Mouse (Mus musculus) embryonic facial prominence, embryonic 12.5 days (tissue): Measurements from ENCODE around the gene Nxpe5. TPM values are rescaled to one million over a fixed set of nuclear protein-coding genes. Genes with fewer than 3 reads are reported as not detected.

ENCODE experiments used
- ATAC-seq: fragments of 200-750 bp; cut with Nextera tagmentation; 2 replicates; pipeline ENCODE4 v1.8.0; 2017; ENCODE audit not compliant: insufficient number of reproducible peaks, insufficient read depth, low FRiP score, low TSS enrichment
- H3K27ac ChIP-seq: fragments of 300-500 bp; sonication (generic); 2 replicates; pipeline ENCODE4 v1.5.1; 2016; ENCODE audit warnings: mild to moderate bottlenecking
- H3K27me3 ChIP-seq: fragments of 300-500 bp; sonication (generic); 2 replicates; pipeline ENCODE4 v1.6.1; 2016; ENCODE audit warnings: mild to moderate bottlenecking, moderate library complexity
- H3K36me3 ChIP-seq: fragments of 300-500 bp; sonication (generic); 2 replicates; pipeline ENCODE4 v1.6.1; 2016; ENCODE audit warnings: mild to moderate bottlenecking
- H3K4me1 ChIP-seq: fragments of 300-500 bp; sonication (generic); 2 replicates; pipeline ENCODE4 v1.6.1; 2016
- H3K4me2 ChIP-seq: fragments of 300-500 bp; sonication (generic); replicated peaks from 2 replicates; pipeline ENCODE4 v1.6.1; 2016; ENCODE audit warnings: mild to moderate bottlenecking, moderate library complexity
- H3K4me3 ChIP-seq: fragments of 300-500 bp; sonication (generic); 2 replicates; pipeline ENCODE4 v1.5.1; 2016; ENCODE audit warnings: mild to moderate bottlenecking
- H3K9ac ChIP-seq: fragments of 300-500 bp; sonication (generic); 2 replicates; pipeline ENCODE4 v1.6.1; 2016; ENCODE audit warnings: mild to moderate bottlenecking, moderate library complexity
- H3K9me3 ChIP-seq: fragments of 300-500 bp; sonication (generic); 2 replicates; pipeline ENCODE4 v1.6.1; 2016; ENCODE audit warnings: mild to moderate bottlenecking, moderate library complexity
- WGBS: fragments of 180-500 bp; shearing (Covaris S2); methylation state at CpG from one replicate; pipeline ENCODE4 v1.1.7; 2016; 5-methylcytosine and 5-hydroxymethylcytosine counted together
- polyA plus RNA-seq: library from polyadenylated mRNA; unstranded; fragments of >200 nt; fragmentation: Nextera tagmentation; extraction: Ambion mirVana; gene quantifications from 2 replicates; pipeline ENCODE4 v1.2.1, GENCODE M21; 2016

Nxpe5 gene
- polyA plus RNA-seq, 1 experiment from 2014 or later: not detected

GRCm38 (mm10) chr5:138255353-138256093 lies 29.8 kb downstream of the Nxpe5 start, which contains the start of gene Lamtor4:
Gene Lamtor4 (plus strand): TSS chr5:138255482.
- ATAC-seq: peak; percentile 99
- peaks cover 22% of the 10 kb centered on the region for H3K36me3 ChIP-seq
- peak within 1 kb of the TSS; percentile 68 for H3K4me3 ChIP-seq
- H3K9me3 ChIP-seq: no peaks in the 10 kb centered on the region
- peak within 1 kb of the TSS; percentile 61 for H3K4me2 ChIP-seq
- H3K4me1 ChIP-seq: 0 out of 2 replicates have a peak, but pooled peaks cover 4% of the 10 kb centered on the region
- peak within 1 kb of the TSS; percentile 61 for H3K9ac ChIP-seq
- WGBS: under 1% methylated on average over 38 of the region's 38 CpGs
- H3K27ac ChIP-seq: peak within 1 kb of the TSS; percentile 41
- H3K27me3 ChIP-seq: no peaks in the 10 kb centered on the region

DNA sequence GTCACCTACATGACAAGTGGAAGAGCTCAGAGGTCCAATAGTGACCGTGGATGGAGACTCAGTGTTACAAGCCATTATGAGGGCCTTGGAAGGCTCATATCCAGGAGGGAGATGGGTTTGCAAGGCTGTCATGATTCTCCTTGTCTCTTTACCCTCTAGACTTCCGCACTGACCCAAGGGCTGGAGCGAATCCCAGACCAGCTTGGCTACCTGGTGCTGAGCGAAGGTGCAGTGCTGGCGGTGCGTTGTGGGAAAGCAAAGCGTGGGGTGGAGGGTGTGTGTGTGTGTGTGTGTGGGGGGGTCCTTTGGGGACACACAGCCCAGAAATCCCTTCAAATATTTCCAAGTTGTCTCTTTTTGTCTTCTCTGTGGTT lies 30.4 kb downstream of the Nxpe5 start:
- 0 out of 2 replicates have a peak, but pooled peaks cover 4% of the 10 kb centered on the region for H3K4me1 ChIP-seq
- no peak for ATAC-seq
- H3K9ac ChIP-seq: peak overlapping the region; percentile 61
- H3K9me3 ChIP-seq: no peaks in the 10 kb centered on the region
- H3K27me3 ChIP-seq: no peaks in the 10 kb centered on the region
- peaks cover 28% of the 10 kb centered on the region for H3K36me3 ChIP-seq
- 0 out of 2 replicates have a peak overlapping the region, but pooled peaks have one; percentile 41 for H3K27ac ChIP-seq
- WGBS: 28% methylated on average over 7 of the region's 7 CpGs
- H3K4me3 ChIP-seq: peak overlapping the region; percentile 68
- H3K4me2 ChIP-seq: peak overlapping the region; percentile 61

DNA sequence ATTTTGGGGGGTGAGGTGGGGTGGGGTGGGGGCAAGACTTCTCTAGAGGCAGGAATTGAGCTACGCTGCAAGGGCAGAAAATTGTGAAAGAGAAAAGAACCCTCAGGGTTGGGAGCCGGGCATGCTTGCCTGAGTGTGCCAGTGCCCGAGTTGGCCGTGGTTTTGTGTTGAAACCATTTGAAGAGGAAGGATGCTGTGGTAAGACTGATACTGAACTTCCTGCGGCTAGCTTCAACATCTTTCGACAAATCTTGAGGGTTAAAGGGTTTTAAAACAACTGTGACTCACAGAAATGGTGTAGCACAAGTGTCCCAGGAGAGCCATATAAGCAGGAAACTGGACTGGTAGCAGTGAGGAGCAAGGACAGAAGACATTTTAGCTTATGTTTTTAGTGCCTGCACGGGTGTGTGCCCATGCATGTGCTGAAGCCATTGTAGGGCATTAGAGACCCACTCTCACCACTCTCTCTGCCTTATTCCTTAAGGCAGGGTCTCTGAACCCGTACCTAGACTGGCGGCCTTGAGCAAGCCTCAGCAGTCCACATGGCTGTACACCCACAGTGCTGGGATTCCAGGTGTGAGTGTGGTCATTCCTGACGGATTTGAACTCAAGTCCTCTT lies 31.4 kb downstream of the Nxpe5 start:
- whole genome bisulfite sequencing: 88% methylated on average over 10 of the region's 10 CpGs
- no peaks in the 10 kb centered on the region for H3K9me3 ChIP-seq
- ATAC-seq: no peak
- H3K27me3 ChIP-seq: no peaks in the 10 kb centered on the region
- H3K4me1 ChIP-seq: 0 out of 2 replicates have a peak, but pooled peaks cover 4% of the 10 kb centered on the region
- H3K4me3 ChIP-seq: no peak overlapping the region
- H3K36me3 ChIP-seq: peaks cover 38% of the 10 kb centered on the region
- no peak overlapping the region for H3K4me2 ChIP-seq
- no peak overlapping the region for H3K27ac ChIP-seq
- no peak overlapping the region for H3K9ac ChIP-seq

DNA sequence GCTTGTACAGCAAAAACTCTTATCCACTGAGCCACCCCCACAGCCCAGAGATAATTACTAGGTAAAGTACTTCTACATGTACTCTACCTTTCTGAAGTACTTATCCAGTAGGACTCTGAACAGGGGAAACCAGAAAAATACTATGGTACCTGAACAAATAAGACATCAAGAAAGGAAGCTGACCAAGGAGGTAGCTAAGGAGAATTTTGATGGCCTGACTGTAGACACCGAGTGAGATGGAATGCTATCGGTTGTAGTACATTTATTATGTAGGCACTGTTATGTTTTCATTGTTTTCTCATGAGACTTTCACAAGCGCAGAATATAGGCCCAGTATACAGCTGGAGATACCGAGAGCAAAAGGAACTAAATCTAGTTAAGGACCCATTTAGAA lies 31.9 kb downstream of the Nxpe5 start:
- Histone ChIP-seq H3K4me1 (peaks cover 8% of the 10 kb centered on the region), H3K27me3 (no peaks in the 10 kb centered on the region), H3K36me3 (peaks cover 40% of the 10 kb centered on the region), H3K9me3 (no peaks in the 10 kb centered on the region), H3K4me3 (no peak overlapping the region), H3K27ac (no peak overlapping the region), H3K4me2 (no peak overlapping the region), H3K9ac (no peak overlapping the region)
- WGBS: 92% methylated on average over 4 of the region's 4 CpGs
- ATAC-seq: no peak

DNA sequence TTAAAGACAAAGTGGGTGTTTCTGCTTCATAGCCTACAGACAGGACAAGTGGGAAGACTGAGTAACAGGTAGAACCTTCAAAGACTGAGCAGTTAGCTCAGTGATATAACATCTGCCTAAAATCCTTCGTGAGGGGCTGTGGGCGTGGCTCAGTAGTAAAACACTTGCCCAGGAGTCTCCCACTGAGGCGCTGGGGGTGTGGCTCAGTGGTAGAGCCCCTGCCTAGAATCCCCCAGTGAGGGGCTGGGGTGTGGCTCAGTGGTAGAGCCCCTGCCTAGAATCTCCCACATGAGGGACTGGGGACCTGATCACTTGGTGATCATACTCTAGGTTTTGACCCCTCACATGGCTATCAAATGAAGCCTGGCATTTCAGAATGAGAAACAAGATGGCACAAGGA lies 32.4 kb downstream of the Nxpe5 start:
- Histone ChIP-seq H3K4me3 (no peak overlapping the region), H3K4me1 (peaks cover 13% of the 10 kb centered on the region), H3K27ac (no peak overlapping the region), H3K9me3 (no peaks in the 10 kb centered on the region), H3K27me3 (no peaks in the 10 kb centered on the region), H3K9ac (no peak overlapping the region; the same call in 1 of the 2 replicates), H3K36me3 (peaks cover 40% of the 10 kb centered on the region), H3K4me2 (no peak overlapping the region)
- WGBS: 82% methylated on average over 3 of the region's 3 CpGs
- no peak for ATAC-seq

DNA sequence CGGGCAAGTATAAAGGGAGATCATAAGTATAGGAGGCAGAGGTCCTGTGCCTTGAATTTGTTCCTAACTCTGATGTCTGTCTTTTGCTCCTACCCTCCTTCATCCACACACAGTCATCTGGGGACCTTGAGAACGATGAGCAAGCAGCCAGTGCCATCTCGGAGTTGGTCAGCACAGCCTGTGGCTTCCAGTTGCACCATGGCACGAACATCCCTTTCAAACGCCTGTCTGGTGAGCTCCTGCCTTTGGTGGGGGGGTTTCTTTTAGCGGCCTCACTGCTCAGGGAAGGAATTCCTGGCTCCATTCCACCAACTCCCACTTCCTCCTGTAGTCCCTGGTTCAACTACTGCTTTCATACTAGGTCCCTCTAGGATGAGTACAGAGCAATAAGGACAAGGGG lies 32.8 kb downstream of the Nxpe5 start:
- H3K9ac ChIP-seq: no peak overlapping the region; the same call in 1 of the 2 replicates
- no peak overlapping the region for H3K4me2 ChIP-seq
- H3K4me3 ChIP-seq: no peak overlapping the region
- H3K4me1 ChIP-seq: peaks cover 16% of the 10 kb centered on the region
- no peaks in the 10 kb centered on the region for H3K27me3 ChIP-seq
- peaks cover 40% of the 10 kb centered on the region for H3K36me3 ChIP-seq
- WGBS: 74% methylated on average over 6 of the region's 6 CpGs
- H3K27ac ChIP-seq: no peak overlapping the region
- H3K9me3 ChIP-seq: no peaks in the 10 kb centered on the region
- no peak for ATAC-seq

DNA sequence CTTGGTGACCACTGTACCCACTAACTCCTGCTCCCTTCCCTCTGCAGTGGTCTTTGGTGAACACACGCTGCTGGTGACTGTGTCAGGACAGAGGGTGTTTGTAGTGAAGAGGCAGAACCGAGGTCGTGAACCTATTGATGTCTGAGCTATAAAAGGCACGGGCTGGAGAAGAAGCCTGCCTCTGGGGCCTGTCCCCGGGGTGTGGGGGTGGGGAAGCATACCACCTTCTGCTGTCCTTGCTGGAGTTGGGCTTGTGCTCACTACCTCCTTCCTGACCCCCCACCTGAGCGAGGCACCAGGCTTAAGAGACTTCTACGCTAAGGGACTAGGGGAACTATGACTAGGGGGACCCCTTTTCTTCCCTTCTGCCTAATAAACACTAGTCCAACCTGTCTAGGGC lies 33.3 kb downstream of the Nxpe5 start:
- Histone ChIP-seq H3K4me2 (no peak overlapping the region), H3K36me3 (peaks cover 40% of the 10 kb centered on the region), H3K27me3 (no peaks in the 10 kb centered on the region)

DNA sequence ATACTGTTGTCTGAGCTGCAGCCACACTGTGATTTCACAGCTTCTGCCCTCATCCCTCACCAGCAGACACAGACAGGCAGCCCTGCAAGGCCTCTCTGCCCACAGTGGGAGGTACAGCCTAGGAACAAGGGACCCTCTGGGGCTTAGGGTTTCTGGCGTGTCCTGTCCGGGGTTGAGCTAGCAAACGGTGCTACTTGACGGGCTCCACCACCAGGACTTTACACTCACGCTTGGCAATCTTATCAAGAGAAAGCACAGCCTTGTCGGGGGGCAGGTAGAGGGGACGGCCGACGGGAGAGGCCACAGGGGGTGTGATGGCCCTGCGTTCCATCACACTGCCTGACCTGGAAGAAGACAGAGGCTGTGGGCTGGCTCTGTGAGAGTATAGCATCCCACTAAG lies 34.4 kb downstream of the Nxpe5 start:
- H3K27ac ChIP-seq: no peak overlapping the region
- peaks cover 20% of the 10 kb centered on the region for H3K4me1 ChIP-seq
- H3K9me3 ChIP-seq: no peaks in the 10 kb centered on the region
- H3K9ac ChIP-seq: no peak overlapping the region
- H3K4me3 ChIP-seq: no peak overlapping the region
- H3K27me3 ChIP-seq: no peaks in the 10 kb centered on the region
- no peak overlapping the region for H3K4me2 ChIP-seq
- peaks cover 40% of the 10 kb centered on the region for H3K36me3 ChIP-seq
- WGBS: 76% methylated on average over 10 of the region's 10 CpGs
- ATAC-seq: no peak

More for the DNA sequence above, 33.3 kb downstream of the Nxpe5 start:
- WGBS: 54% methylated on average over 7 of the region's 7 CpGs
- Histone ChIP-seq H3K4me1 (peaks cover 16% of the 10 kb centered on the region), H3K4me3 (no peak overlapping the region), H3K9me3 (no peaks in the 10 kb centered on the region), H3K27ac (no peak overlapping the region), H3K9ac (no peak overlapping the region)
- no peak for ATAC-seq

- peaks cover 44% of the 10 kb centered on the region for H3K36me3 ChIP-seq
- H3K27me3 ChIP-seq: no peaks in the 10 kb centered on the region
- no peak overlapping the region for H3K9ac ChIP-seq
- no peak overlapping the region for H3K4me3 ChIP-seq
- no peak for ATAC-seq
- H3K4me2 ChIP-seq: no peak overlapping the region
- H3K9me3 ChIP-seq: no peaks in the 10 kb centered on the region
- peaks cover 20% of the 10 kb centered on the region for H3K4me1 ChIP-seq
- H3K27ac ChIP-seq: no peak overlapping the region
- 83% methylated on average over 11 of the region's 11 CpGs for WGBS
Observed at GRCm38 (mm10) chr5:138260834-138261233, 35.1 kb downstream of the Nxpe5 start.

- 0 out of 2 replicates have a peak overlapping the region, but pooled peaks have one; percentile 79 for H3K4me3 ChIP-seq
- peaks cover 51% of the 10 kb centered on the region for H3K36me3 ChIP-seq
- WGBS: 67% methylated on average over 4 of the region's 4 CpGs
- H3K4me1 ChIP-seq: peaks cover 16% of the 10 kb centered on the region
- no peak for ATAC-seq
- H3K27me3 ChIP-seq: no peaks in the 10 kb centered on the region
- no peaks in the 10 kb centered on the region for H3K9me3 ChIP-seq
- H3K4me2 ChIP-seq: no peak overlapping the region
- H3K27ac ChIP-seq: no peak overlapping the region
- H3K9ac ChIP-seq: no peak overlapping the region
Observed at GRCm38 (mm10) chr5:138262001-138262400, 36.3 kb downstream of the Nxpe5 start.

GRCm38 (mm10) chr5:138262582-138263240 lies 37.0 kb downstream of the Nxpe5 start:
- peak overlapping the region; percentile 79 for H3K4me3 ChIP-seq
- ATAC-seq: no peak
- no peak overlapping the region for H3K27ac ChIP-seq
- H3K4me1 ChIP-seq: peaks cover 16% of the 10 kb centered on the region
- H3K27me3 ChIP-seq: no peaks in the 10 kb centered on the region
- peak overlapping the region; percentile 92 for H3K4me2 ChIP-seq
- H3K9me3 ChIP-seq: no peaks in the 10 kb centered on the region
- 66% methylated on average over 18 of the region's 18 CpGs for WGBS
- peak overlapping the region; percentile 83 for H3K9ac ChIP-seq
- peaks cover 51% of the 10 kb centered on the region for H3K36me3 ChIP-seq
